Mouse (Mus musculus): Measurements from ENCODE around the gene Atp11a. TPM values are rescaled to one million over a fixed set of nuclear protein-coding genes. Genes with fewer than 3 reads are reported as not detected.

Gene Atp11a
- total RNA-seq, 2 experiments from 2014 or later, result 63.2 to 64.5 TPM

DNA sequence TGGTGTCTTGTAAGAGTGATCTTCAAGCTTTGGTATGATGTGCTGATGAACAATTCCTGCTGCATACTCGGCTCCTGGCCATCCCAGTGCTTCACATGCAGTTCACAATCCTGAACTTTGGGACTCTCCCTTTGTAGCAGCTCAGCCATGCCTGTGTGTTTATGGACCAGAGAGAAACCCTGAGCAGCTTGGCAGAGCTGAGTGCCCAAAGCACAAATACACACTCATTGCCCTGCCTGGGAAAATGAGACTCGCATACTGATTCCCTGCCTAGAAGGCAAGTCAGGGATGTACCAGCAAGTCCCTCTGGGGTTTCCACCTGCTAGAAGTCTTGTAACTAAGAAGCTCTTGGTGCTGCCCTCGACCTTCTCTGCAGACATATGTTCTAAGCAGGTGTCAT lies 112.8 kb downstream of the Atp11a start:
- no peak for DNase-seq
- intact Hi-C loops (cut with DNase I), result no loop called here

DNA sequence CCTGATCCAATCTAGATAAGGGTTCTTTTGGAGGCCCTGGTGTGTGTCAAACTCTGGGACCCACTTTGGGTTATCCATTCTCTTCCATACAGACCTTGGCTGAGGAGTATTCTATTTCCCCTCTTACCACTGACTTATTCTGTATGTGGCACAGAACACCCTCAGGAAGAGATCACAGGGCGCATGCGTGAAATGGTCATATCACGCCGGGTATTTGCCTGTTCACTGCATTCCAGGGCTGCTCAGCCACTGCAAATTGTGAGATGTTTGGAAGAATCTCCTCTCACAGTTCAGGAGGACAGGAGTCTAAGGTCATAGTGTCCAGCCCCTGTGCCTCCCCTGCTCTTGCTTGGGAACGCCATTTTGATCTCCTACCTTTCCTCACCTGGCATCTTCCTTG lies 113.8 kb downstream of the Atp11a start:
- intact Hi-C loops (cut with DNase I), result no loop called here
- no peak for DNase-seq

DNA sequence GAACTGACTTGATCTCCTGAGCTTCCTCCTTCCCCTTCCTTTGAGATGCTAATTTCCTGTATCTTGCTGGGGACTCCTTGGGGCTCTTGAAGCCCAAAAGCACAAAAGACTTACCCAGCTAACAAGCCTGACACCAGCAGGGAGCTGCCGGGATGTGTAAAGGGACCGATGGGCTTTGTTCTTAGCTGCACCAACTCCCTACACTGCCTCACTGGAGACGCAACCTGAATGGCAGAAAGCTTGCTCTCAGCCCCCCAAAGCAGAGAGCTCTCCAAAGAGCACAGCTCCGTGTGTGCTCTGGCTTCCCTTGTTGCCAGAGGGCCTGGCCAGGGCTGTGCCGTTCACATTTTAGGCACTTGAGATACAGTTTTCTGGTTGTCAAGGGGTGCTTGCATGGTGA lies 114.6 kb downstream of the Atp11a start:
- intact Hi-C loops (cut with DNase I), result no loop called here
- DNase-seq, result peak; percentile 32

- no peak for DNase-seq
- intact Hi-C loops (cut with DNase I), result no loop called here
These were observed 116.2 kb downstream of the Atp11a start for GRCm38 (mm10) chr8:12872983-12873356.

- intact Hi-C loops (cut with DNase I), result no loop called here
- DNase-seq, result peak; percentile 84
These were observed 116.7 kb downstream of the Atp11a start, which contains the start of gene Mcf2l for GRCm38 (mm10) chr8:12873357-12874046. Mcf2l (plus strand) TSS chr8:12873806.

DNA sequence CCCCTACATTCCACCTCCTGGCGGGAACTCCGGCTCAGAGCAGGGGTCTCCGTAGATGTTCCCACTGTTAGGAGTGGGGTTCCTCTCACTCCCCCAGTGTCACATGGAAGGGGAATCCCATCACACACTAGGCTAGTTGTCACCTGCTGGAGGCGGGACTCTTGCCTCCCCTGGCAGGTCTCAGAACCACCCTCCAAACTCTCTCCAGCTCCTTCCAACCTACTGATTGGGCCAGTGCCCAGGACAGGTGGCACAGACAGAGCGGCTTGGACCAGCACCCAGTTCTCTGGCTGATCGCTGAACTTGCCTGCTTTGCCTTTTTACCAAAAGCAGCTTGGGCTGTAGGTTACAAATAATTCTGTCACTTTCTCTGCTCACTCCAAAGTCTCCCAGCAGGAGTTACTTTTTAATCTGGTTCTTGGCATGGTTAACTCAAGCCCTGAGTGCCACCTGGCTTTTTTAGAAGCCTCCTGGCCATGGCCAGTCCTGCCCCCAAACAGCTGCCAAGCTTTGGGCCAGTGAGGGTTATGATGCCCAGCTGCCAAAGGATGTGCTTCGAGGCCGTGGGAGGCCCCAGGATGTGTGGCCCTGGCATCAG lies 117.5 kb downstream of the Atp11a start:
- peak; percentile 71 for DNase-seq
- intact Hi-C loops (cut with DNase I), result no loop called here

DNA sequence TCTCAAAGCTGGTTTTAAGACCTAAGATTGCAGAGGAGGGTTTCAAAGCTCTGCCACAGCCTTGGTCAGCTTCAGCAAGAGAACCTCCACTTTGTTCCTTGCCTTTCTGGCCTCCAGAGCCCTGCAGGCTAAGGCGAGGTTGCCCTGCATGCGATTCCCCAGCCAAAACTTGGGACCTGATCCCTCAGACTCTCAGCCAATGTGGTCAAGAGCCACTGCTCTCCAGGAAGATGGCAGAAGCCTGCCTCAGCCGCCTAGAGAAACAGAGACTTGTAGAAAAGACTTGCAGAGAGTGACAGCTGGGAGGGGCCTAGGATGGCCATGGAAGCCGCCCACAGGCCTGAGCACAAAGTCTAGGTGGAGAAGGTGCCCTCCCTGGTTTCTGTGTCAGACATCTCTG lies 118.2 kb downstream of the Atp11a start:
- no peak for DNase-seq
- intact Hi-C loops (cut with DNase I), result no loop called here

DNA sequence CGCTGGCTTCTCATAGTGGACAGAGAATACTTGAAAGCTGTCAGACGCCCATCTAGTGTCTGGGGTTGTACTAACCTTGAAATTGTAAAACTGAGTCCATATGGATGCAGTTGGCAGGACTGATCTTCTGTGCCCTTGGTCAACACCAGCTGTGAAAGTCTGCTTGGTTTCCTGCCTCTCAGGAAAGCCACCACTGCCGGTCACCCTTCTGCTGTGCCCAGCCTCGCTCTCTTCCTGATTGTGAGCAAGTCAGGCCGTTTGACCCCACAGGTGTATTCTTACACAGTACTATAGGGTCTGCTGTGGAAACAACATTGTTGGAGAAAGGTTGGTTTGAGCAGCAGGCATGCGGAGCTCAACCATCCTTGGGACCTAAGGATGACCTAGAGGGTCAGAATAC lies 120.3 kb downstream of the Atp11a start:
- intact Hi-C loops (cut with DNase I), result no loop called here

DNA sequence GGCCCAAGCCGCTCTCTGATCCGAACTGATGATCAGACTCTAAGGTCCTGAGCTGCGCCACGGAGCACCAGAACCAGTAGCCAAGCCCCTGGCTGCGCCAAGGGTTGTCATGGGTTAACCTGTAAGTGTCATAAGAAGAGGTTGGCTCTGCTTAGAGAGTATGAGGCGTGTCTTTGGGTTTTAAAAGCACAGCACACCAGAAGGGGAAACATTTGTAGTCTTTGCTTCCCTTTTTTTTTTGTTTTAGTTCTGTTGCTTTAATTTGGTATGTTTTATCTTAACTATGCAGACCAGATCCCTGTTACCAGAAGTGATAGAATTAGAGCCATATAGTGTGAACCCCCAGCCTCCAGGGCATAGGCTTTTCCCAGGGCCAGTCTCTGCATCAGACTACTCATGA lies 123.3 kb downstream of the Atp11a start:
- DNase-seq, result no peak
- intact Hi-C loops (cut with DNase I), result loop anchor here (10.0 kb wide), 1 partner anchor 215 kb away; no protein-coding TSS in a partner anchor

More for the DNA sequence above, 120.3 kb downstream of the Atp11a start:
- DNase-seq, result no peak

DNA sequence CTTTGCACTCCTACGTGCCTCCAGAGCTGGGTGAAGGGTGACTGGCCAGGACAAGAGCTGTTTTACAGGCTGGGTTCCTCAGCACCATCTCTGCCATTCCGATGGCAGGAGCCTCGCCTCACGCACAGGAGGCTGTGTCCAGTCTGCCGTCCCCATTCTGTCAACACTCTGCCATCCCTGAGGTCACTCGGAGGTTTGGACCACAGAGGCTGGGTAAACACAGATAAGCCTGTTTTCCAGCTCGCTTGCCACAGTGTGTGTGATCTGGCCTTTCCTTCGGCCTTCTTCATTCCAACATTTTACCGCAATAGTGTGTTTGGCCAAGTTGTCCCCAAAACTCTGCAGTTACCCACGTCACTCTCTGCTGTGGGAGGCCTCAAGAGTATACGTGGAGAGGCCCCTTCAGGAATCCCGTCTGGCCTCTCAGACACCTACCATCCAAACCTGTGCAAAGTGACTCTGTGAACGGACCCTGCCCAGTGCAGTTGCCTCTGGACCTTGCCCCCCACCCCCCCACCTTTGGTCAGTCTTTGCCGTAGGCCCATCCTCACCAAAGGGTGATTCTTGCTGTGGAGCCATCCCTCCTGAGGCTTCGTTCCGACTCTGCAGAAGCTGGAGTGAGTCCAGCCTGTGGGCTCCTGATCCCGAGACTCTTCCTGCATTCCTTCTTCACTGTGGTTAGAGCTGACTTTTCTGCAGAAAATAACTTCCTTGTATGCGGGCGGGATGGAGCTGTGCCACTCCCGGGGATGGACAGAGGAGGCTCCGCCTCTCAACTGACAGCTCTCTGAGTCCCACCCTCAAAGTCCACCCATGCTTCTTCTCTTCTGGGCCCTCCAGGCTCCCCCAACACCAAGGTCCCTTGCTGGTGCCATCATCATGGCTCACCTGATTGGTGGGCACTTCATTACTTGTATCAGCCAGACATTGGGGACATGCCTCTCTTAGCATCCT lies 126.5 kb downstream of the Atp11a start:
- intact Hi-C loops (cut with DNase I), result loop anchor here (10.0 kb wide), 1 partner anchor 211 kb away; no protein-coding TSS in a partner anchor
- no peak for DNase-seq

DNA sequence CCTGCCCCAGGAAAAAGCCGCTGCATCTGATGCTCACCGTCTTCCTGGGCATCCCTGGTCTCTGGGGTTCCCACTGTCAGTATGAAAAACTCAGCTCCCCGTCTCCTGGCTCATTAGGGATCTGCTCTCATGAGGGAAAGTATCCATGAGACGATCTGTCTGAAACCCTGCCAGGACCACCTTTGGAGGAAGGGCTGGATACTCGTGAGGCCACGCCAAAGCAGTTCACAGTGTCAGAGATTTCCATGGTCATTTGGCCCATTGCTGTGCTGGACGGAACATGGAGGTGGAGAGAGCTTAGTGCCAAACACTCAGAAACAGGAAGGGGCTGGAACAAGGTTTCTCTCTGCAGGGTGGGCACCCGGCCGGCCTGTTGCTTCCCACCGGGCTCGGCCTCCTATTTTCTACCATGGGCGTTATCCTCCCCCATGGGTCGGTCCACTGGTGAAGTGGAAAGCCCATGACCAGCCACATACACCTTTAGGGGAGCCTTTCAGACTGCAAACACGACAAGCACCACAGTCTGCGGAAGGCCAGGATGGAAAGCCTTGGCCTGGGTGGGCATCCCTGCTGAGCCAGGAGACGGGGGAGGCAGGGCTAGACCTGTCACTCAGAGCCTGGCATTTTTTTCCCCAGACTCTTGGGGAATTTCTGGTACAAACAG lies 131.1 kb downstream of the Atp11a start:
- DNase-seq, result no peak
- intact Hi-C loops (cut with DNase I), result loop anchor here (10.0 kb wide), 1 partner anchor 207 kb away; no protein-coding TSS in a partner anchor

- DNase-seq, result no peak
- intact Hi-C loops (cut with DNase I), result loop anchor here (10.0 kb wide), 1 partner anchor 206 kb away; no protein-coding TSS in a partner anchor
These were observed 132.3 kb downstream of the Atp11a start for GRCm38 (mm10) chr8:12889046-12889598.

- no peak for DNase-seq
- intact Hi-C loops (cut with DNase I), result no loop called here
These were observed 136.2 kb downstream of the Atp11a start for GRCm38 (mm10) chr8:12892882-12893446.

DNA sequence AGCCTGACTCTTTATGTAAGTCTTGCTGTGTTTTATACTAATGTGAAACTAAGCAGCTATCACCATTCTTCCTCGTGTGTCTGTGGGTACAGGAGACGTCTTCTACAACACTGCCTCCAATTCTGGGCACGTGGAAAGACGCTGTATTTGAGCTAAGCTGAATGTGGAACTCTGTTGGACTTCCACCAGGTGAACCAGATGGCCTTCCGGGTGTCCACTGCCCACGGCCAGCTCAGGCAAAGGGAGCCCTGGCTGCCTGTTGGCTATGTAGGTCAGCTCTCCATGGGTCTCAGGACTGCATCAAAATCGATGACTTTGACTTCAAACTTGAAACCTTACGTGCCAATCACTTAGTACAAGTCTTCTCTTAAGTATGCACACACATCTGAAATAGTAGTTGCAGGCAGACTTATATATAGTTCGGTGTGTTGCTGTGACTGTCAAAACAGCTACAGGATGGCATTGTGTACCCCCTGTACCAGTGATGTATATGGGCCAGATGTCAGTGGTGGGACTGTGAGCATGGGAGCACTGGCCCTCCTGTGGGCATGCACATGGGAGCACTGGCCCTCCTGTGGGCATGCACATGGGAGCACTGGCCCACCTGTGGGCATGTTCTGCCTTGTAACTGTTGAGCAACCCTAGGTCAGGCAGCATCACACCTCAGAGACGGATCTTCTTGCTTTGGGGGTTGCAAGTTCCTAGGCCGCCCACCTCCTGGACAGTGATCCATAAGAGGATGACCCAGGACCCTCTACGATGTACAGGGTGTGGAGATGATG lies 137.2 kb downstream of the Atp11a start:
- intact Hi-C loops (cut with DNase I), result no loop called here
- DNase-seq, result no peak

GRCm38 (mm10) chr8:12894783-12895534 lies 138.1 kb downstream of the Atp11a start:
- intact Hi-C loops (cut with DNase I), result no loop called here
- DNase-seq, result no peak

GRCm38 (mm10) chr8:12895535-12896150 lies 138.8 kb downstream of the Atp11a start:
- intact Hi-C loops (cut with DNase I), result no loop called here
- DNase-seq, result no peak

DNA sequence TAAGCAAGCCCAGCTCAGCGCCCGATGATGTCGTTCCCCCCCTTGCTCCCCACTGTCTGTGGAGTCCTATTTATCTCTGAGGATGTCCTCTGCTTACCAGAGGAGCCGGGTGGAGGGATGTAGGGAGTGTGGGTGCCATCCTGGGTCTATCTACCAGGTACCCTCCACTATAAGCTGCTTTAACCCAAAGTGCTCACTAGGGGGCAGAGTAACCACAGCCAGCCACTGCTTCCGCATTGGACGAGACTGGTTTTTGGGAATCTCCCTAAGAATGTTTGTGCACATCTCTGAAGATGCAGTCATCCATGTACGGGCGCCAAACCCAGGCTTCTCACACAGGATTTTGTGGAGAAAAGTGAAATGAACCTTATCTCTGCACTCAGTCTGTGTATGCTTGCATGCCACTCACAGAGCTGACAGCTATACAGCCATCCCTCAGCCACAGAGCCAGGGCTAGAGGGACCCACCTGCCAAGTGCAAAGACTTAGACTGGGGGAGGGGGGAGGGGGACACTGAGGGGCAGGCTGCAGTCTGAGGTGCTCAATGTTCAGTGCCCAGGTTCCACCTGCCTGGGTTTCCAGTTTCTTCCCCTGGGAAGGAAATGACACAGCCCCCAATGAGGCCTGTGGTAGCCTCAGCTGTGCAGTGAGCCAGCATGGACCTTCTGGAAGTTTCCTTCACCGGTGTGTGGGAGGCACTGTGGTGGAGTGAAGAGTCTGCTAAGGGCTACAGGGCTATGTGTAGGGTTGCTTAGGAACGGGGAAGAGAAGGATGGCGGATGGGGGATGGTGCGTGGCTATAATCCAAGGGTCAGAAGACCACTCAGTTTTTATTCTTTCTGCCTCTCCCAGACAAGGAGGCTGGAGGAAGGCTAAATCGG lies 139.9 kb downstream of the Atp11a start:
- intact Hi-C loops (cut with DNase I), result no loop called here
- peak; percentile 54 for DNase-seq
